Mouse (Mus musculus) heart, embryonic 10.5 days (tissue): ENCODE results near the gene Hoxd9. TPM values are rescaled to one million over a fixed set of nuclear protein-coding genes. Genes with fewer than 3 reads are reported as not detected.

Source experiments
- DNase-seq: peaks from one replicate; pipeline ENCODE4 v3.0.0-alpha.2; 2017; ENCODE audit warnings: low spot score
- H3K27ac ChIP-seq: fragments of 300-500 bp; sonication (generic); 2 replicates; pipeline ENCODE4 v1.5.1; 2016; ENCODE audit warnings: mild to moderate bottlenecking
- H3K27me3 ChIP-seq: fragments of 300-500 bp; sonication (generic); 2 replicates; pipeline ENCODE4 v1.6.1; 2016; ENCODE audit warnings: mild to moderate bottlenecking; ENCODE audit not compliant: poor library complexity, insufficient read depth, severe bottlenecking
- H3K36me3 ChIP-seq: fragments of 300-500 bp; sonication (generic); 2 replicates; pipeline ENCODE4 v1.6.1; 2016; ENCODE audit warnings: mild to moderate bottlenecking, moderate library complexity
- H3K4me1 ChIP-seq: fragments of 300-500 bp; sonication (generic); 2 replicates; pipeline ENCODE4 v1.6.1; 2016; ENCODE audit warnings: mild to moderate bottlenecking
- H3K4me3 ChIP-seq: fragments of 300-500 bp; sonication (generic); 2 replicates; pipeline ENCODE4 v1.5.1; 2016; ENCODE audit warnings: mild to moderate bottlenecking, moderate library complexity
- H3K9me3 ChIP-seq: fragments of 300-500 bp; sonication (generic); 2 replicates; pipeline ENCODE4 v1.6.1; 2016; ENCODE audit warnings: mild to moderate bottlenecking, moderate library complexity
- WGBS: fragments of 180-500 bp; shearing (Covaris S2); methylation state at CpG from one replicate; pipeline ENCODE4 v1.1.7; 2016; 5-methylcytosine and 5-hydroxymethylcytosine counted together
- polyA plus RNA-seq: library from polyadenylated mRNA; unstranded; fragments of >200 nt; fragmentation: Nextera tagmentation; extraction: Ambion mirVana; gene quantifications from 2 replicates; pipeline ENCODE4 v1.2.1, GENCODE M21; 2016

Gene Hoxd9
- polyA plus RNA-seq, 1 experiment from 2014 or later: 3.0 TPM

DNA sequence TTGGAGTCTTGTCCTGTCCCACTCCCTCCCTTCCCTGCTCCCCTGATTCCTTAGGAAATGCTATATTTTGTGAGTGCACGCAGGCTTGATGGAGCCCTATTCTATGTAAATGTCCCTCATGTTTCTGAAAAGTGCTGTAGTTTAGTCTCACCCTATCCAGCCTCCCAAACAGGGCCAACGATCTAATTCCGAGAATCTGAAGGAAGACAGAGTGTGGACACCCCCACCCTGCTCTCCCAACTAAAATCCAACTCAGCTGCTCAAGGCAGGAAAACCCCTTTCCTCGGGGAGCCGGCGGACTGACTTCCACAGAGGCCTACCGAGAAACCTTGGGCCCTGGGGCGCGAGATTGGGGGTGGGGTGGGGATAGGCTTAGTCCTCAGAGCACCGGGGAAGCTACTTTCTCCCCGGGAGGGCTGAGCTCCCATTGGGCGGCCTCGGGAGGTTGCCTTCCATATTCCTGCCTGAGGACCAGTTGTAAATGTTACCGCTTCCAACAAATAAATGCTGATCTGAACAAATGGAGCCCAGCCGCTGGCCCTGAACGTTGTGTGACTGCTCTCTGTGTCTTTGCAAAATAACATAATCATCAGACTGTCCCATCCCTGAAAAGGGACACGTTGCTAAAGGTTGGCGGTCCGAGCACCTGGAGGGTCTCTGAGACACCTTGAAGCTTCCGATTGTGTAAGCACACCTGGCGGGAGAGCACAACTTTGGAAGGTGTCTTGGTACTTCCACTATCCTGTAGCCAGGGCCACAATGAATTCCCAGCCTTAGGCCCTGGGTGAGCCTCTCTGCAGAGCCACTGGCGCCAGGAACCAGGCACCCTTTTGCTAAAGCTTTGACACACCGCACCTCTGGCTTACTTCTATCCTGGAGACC is 2.4 kb downstream of the Hoxd9 start:
- H3K4me1 ChIP-seq: peaks cover 18% of the 10 kb centered on the region
- H3K27me3 ChIP-seq: peaks cover 100% of the 10 kb centered on the region
- no peaks in the 10 kb centered on the region for H3K9me3 ChIP-seq
- H3K4me3 ChIP-seq: no peak overlapping the region
- no peak for DNase-seq
- H3K36me3 ChIP-seq: no peaks in the 10 kb centered on the region
- H3K27ac ChIP-seq: no peak overlapping the region
- 2% methylated on average over 23 of the region's 23 CpGs for WGBS

DNA sequence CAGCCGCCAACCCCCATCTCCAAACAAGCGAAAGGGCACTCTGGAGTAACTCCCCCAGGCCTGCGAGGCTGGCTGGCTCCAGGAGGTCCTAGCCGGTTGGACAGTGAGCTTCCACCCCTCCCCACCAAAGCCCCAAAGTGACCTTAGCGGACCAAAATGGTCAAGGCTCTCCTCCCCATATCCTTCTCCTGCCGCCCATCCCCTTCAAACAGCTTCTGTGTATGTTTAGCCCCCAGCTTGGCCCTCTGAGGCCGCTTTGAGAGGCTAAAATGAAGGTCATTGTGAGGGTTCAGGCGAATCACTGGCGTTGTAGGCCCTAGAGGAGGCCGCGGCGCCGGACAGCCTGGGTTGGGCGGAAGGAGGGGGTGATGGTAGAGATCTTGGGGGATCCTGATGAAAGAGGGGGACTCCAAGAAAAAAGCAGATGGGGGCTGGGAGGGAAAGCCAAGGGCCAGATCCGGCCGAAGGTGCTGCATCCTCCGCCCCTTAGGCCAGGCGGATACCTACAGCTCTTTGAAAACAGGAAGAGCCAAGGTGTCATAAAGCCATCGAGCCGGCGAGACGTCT is 3.1 kb downstream of the Hoxd9 start:
- H3K27me3 ChIP-seq: peaks cover 100% of the 10 kb centered on the region
- no peaks in the 10 kb centered on the region for H3K9me3 ChIP-seq
- no peak overlapping the region for H3K27ac ChIP-seq
- peaks cover 22% of the 10 kb centered on the region for H3K4me1 ChIP-seq
- H3K4me3 ChIP-seq: no peak overlapping the region
- no peak for DNase-seq
- WGBS: 2% methylated on average over 22 of the region's 22 CpGs
- H3K36me3 ChIP-seq: no peaks in the 10 kb centered on the region

DNA sequence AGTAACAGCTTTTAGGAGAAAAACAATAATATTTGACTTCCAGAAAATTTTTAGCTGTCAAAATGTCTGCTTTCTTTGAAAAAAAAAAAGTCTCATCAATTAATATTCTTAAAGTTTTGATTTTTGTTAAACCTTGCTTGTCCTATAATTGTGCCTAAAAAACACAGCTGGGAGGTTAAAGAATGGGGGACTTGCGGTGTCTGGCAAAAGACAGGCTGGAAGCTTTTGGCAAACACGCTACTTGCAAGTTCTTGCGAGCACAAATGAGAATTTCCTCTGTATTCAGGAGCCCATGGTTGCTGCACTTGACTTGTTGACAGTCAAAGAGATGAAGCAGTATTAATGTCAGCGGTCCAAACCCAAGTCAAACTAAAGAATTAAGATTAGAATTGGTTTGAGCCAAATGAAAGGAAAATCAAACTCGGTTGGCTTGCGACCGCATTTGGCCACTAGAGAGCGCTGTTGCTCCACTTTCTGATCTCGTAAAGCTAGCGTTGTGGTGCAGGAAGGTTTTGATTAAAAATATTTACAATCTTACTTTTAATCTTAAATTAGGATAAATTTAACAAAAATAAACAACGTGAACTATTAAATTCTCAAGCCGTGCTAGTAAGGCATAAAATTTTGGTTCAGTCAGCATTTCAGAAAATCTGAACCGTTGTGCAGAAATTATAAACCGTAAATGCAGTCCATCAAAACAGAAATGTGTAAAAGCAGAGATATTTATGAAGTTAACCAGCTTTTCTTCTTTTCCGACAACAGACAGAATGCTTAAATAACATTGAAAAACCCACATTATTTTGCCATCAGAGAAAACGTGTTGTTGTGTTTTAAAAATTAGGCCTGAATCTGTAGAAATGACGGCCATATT is 4.7 kb downstream of the Hoxd9 start:
- Histone ChIP-seq H3K4me3 (no peak overlapping the region), H3K4me1 (peaks cover 25% of the 10 kb centered on the region), H3K27ac (no peak overlapping the region), H3K9me3 (no peaks in the 10 kb centered on the region), H3K36me3 (no peaks in the 10 kb centered on the region), H3K27me3 (peaks cover 99% of the 10 kb centered on the region)
- no peak for DNase-seq
- 14% methylated on average over 17 of the region's 17 CpGs for WGBS

DNA sequence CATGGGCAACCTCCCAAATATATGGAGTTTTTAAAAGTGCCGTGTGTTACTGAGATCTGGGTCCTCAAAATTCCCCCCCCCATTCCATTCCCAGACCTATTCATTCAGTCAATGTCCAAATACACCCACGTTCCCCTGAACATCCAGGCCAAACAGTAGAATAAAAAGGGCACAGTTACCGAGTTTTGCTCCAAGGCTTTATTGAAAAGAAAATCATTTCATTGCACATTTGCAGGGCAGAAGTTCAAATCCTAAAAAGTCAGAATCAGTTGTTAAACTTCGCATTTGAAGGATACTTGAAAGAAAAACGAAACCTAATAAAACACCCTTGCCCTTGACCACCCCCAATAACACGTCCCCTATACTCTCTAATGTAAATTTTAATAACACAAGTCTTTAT is 5.3 kb downstream of the Hoxd9 start:
- 16% methylated on average over 6 of the region's 6 CpGs for WGBS
- H3K27ac ChIP-seq: no peak overlapping the region
- no peak overlapping the region for H3K4me3 ChIP-seq
- no peaks in the 10 kb centered on the region for H3K36me3 ChIP-seq
- DNase-seq: no peak
- H3K9me3 ChIP-seq: no peaks in the 10 kb centered on the region
- H3K27me3 ChIP-seq: peaks cover 99% of the 10 kb centered on the region
- H3K4me1 ChIP-seq: peaks cover 19% of the 10 kb centered on the region

DNA sequence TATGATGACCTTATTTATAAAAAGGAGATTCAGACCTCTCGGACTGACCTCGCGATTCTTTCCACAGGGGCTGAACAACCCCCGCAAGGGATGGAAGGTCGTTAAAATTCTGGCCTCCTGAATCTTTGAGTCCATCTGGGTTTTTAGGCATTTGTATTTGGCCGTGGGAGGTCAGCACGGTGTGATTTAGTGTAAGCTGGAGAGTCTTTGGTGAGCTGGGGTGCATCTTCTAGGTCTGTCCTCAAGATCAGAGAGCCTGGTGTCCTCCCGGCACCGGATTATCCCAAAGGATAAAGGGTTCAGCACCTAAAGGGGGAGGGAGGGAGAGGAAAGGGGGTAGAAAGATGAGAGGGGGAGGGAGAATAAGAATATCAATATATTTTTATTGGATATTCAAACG is 5.8 kb downstream of the Hoxd9 start:
- H3K27me3 ChIP-seq: peaks cover 99% of the 10 kb centered on the region
- no peak overlapping the region for H3K27ac ChIP-seq
- no peak overlapping the region for H3K4me3 ChIP-seq
- H3K36me3 ChIP-seq: no peaks in the 10 kb centered on the region
- 4% methylated on average over 10 of the region's 10 CpGs for WGBS
- DNase-seq: no peak
- H3K4me1 ChIP-seq: peaks cover 14% of the 10 kb centered on the region
- H3K9me3 ChIP-seq: no peaks in the 10 kb centered on the region

DNA sequence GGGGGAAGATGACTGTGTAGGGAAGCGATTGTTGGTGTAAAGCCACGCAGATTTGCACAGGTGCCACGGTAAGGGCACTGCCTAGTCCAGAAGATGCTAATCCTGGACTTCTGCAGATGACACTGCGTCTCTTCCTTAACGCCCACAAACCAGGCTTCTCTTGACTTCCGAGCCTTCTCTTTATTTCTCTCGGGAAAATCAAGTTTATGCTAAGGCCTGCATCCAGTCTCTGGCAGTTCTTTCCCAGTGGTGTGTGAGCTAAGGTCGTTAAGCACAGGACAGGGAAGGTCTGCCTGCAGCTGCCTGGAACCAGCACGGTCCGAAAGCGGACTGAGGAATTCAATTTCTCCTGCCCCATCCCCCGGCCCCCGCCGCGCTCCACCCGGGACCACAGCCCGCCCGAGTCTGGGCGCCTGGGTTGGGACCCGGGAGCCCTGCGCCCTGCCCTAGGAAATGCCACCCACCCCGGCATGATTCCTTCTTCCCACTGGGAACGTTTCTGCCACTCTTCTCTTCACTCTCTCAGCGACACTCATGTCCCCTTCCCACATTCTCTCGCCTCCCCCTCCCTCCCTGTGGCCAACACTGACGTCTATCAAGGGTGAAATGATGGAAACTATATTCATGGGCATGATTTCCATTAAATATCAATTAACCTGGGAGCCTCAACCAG is 6.3 kb downstream of the Hoxd9 start:
- 3% methylated on average over 26 of the region's 26 CpGs for WGBS
- Histone ChIP-seq H3K9me3 (no peaks in the 10 kb centered on the region), H3K27ac (no peak overlapping the region), H3K4me3 (no peak overlapping the region), H3K27me3 (peaks cover 99% of the 10 kb centered on the region), H3K36me3 (no peaks in the 10 kb centered on the region), H3K4me1 (peaks cover 12% of the 10 kb centered on the region)
- no peak for DNase-seq

DNA sequence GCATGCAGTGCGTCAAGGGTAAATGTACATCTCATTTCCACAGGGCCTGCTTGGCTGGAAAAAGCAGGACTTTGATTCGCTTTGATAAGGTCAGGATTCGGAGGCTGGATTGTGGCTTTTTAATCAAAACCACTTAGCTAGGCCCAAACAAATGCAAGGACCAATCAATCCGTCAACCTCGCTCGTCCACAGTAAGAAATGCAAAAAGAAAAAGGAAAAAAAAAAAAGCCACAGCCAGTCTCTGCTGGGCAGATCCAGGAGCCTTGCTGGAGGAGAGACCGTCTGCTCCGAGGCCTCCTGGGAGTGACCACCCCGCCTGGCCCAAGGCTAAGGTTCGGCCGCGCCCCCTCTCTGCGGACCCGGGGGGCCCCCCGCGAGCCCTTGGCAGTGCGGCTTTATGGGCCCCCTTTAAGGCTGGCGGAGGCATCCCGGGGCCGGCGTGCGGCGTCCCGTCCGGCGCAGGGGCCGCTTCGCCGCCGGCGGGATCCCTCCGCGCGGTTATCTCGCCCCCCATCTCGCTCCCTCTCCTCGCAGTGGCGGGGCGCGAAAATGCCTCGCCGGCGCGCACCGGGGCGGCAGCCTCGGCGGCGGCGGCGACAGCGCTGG is 7.0 kb downstream of the Hoxd9 start, which contains the start of gene Hoxd8:
Hoxd8 (plus strand) TSS at position 223 of the 606 bp plus-strand sequence.
- DNase-seq: no peak
- Histone ChIP-seq H3K36me3 (no peaks in the 10 kb centered on the region), H3K9me3 (no peaks in the 10 kb centered on the region), H3K27ac (peak within 1 kb of the TSS; percentile 52), H3K4me3 (peak within 1 kb of the TSS; percentile 59), H3K27me3 (peaks cover 99% of the 10 kb centered on the region), H3K4me1 (peaks cover 12% of the 10 kb centered on the region)
- WGBS: under 1% methylated on average over 34 of the region's 52 CpGs

DNA sequence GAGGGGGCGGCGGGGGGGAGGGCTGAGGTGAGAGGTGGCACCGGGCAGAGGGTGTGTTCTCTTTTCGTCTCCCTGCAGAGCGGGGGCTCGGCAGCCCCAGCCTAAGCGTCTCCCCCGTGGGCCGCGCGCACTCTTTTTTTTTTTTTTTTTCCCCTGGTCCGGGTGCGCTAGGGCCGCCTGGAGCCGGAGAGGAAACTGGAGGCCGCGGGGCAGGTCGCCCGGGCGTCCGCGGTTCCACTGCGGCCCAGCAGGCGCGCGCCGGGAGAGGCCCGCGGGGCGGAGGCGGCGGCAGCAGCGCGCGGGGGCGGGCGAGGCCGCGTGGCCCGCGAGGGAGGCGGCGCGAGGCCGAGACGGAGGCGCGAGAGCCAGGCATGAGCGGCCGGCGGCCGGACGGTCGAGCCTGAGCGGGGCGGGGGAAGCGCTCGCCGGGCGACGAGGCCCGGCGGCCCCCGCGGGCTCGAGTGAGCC is 7.5 kb downstream of the Hoxd9 start:
- no peak for DNase-seq
- H3K4me3 ChIP-seq: peak overlapping the region; percentile 59
- peak overlapping the region; percentile 52 for H3K27ac ChIP-seq
- WGBS: 0% methylated on average over 45 of the region's 66 CpGs
- H3K4me1 ChIP-seq: peaks cover 12% of the 10 kb centered on the region
- H3K36me3 ChIP-seq: no peaks in the 10 kb centered on the region
- H3K27me3 ChIP-seq: peaks cover 99% of the 10 kb centered on the region
- H3K9me3 ChIP-seq: no peaks in the 10 kb centered on the region

DNA sequence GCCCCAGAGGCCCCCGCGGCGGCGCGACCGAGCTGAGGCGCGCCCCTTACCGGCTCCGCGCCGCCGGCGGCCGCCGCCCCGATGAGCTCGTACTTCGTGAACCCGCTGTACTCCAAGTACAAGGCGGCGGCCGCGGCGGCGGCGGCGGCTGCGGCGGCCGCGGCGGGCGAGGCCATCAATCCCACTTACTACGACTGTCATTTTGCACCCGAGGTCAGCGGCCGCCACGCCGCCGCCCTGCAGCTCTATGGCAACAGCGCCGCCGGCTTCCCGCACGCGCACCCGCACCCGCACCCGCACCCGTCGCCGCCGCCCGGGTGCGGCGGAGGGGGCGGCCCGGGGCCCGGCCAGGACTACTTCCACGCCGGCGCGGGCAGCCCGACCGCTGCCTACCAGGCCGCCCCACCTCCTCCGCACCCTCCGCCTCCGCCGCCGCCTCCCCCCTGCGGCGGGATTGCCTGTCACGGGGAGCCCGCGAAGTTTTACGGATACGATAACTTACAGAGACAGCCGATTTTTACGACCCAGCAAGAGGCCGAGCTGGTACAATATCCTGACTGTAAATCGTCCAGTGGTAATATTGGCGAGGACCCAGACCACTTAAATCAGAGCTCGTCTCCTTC is 8.1 kb downstream of the Hoxd9 start:
- Histone ChIP-seq H3K9me3 (no peaks in the 10 kb centered on the region), H3K27ac (peak overlapping the region; percentile 52; the same call in 1 of the 2 replicates), H3K36me3 (no peaks in the 10 kb centered on the region), H3K4me1 (peaks cover 12% of the 10 kb centered on the region), H3K27me3 (peaks cover 99% of the 10 kb centered on the region), H3K4me3 (peak overlapping the region; percentile 59)
- 1% methylated on average over 79 of the region's 85 CpGs for WGBS
- DNase-seq: no peak

DNA sequence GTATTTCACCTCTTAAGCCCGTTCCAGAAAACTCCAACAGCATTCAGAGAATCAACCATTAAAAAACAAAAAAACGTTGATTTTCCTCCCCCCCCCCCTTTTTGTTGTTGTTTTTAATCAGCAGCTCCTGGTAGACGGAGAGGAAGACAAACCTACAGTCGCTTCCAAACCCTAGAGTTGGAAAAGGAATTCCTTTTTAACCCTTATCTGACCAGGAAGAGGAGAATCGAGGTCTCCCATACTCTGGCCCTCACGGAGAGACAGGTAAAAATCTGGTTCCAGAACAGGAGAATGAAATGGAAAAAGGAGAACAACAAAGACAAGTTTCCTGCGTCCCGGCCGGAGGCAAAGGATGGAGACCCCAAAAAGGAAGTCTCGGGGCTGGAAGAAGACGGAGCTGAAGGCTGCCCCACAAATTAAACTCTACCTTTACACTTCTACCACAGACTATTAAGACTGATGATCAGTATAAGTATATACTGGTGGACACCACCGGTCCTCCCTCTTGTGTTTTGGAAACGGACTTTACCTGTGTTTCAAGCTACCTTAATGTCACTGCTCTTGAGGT is 8.9 kb downstream of the Hoxd9 start:
- Histone ChIP-seq H3K4me3 (no peak overlapping the region), H3K4me1 (peaks cover 12% of the 10 kb centered on the region), H3K36me3 (no peaks in the 10 kb centered on the region), H3K9me3 (no peaks in the 10 kb centered on the region), H3K27ac (no peak overlapping the region), H3K27me3 (peaks cover 99% of the 10 kb centered on the region)
- WGBS: 1% methylated on average over 13 of the region's 13 CpGs
- DNase-seq: no peak

DNA sequence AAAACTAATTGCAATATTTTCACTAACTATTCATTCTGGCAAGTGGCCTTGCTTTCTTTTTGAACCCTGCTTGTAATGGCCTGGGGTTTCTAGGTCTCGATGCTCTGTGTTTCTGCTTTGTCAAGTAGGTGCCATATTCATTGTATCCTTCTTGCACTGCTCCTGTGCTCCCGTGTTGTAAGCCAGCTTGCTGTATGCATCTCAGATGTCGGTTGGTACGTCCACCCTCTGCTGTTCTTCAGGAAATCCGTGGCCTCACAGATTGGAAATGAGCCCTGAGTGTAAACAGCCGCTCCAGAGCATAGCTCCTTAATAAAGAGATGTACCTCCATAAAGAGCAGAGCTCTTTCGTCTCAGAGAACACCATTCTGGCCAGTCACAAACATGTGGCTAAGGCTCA is 10.1 kb downstream of the Hoxd9 start:
- Histone ChIP-seq H3K27ac (no peak overlapping the region), H3K4me1 (peaks cover 19% of the 10 kb centered on the region), H3K27me3 (peaks cover 99% of the 10 kb centered on the region), H3K36me3 (no peaks in the 10 kb centered on the region), H3K4me3 (no peak overlapping the region), H3K9me3 (no peaks in the 10 kb centered on the region)
- no peak for DNase-seq
- WGBS: 7% methylated on average over 7 of the region's 7 CpGs
